Mouse (Mus musculus): ENCODE results near the gene Stk24.

DNA sequence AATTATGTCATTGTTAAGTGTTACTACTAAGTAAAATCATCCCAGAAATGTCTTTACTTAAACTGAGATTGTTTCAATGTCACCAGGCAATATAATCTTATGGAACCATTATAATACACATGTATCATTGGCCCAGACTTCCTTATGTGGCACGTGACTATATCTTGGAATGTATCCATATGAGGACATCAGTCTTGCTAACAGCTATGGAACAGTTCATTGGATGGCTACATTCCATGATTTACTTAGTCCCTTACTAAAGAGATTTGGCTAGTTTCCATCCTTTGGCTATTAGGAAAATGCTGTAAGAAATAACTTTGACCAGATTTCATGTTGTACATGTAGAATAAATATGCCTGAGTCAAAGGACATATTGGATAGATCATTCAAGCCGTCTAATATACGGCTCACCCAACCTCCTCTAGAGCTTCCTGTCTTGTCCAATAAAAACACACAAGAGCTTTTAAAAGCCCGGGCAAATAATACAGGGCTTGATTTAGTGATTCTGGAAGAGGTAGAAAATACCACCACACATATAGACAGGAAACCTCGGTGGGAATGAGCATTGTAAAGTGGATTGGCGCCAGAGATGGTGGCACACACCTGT, 34.9 kb upstream of the Stk24 start:
- TF ChIP-seq CTCF (IDR thresholded peaks at IDR 0.05; ENCODE audit: low read depth, low read length) = no peak
- no peak for TF ChIP-seq POLR2A (IDR thresholded peaks at IDR 0.05; ENCODE audit: borderline replicate concordance, low read depth, low read length)
